Mouse (Mus musculus) 3134 (cell line): ENCODE data around the gene Ankzf1.
"Not testable (repeated sequence)": the region's sequence is repeated elsewhere in the genome, so short reads cannot be mapped to it uniquely, and the experiment has no call there.

Experiments used
- DNase-seq: peaks from one replicate; pipeline ENCODE4 v3.0.0-alpha.2; 2011; ENCODE audit warnings: low spot score; ENCODE audit not compliant: insufficient read length; ENCODE audit errors: extremely low read depth

The Ankzf1 gene

GRCm38 (mm10) chr1:75223532-75223931, 31.6 kb downstream of the Ankzf1 start:
- DNase-seq, result no peak

DNA sequence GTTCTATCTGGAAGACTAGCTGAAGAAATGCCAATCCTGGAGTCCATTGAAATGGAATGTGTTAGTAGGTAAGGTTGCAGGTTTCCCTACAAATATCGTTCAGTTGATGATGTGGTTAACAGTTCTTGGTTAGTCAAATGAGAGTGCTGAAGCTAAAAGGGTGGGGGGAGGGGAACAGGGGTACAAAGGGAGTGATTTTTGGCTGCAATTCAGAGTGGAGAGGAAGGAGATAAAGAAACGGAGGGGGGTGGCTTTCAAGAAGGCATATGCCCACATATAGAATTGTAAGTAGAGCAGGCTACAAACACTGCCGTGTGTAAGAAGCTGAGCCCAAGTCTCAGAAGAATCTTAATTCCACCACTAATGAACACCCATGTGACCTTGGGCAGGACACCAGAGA, 33.5 kb downstream of the Ankzf1 start:
- DNase-seq, result no peak

GRCm38 (mm10) chr1:75226138-75226537, 34.2 kb downstream of the Ankzf1 start:
- DNase-seq, result no peak

DNA sequence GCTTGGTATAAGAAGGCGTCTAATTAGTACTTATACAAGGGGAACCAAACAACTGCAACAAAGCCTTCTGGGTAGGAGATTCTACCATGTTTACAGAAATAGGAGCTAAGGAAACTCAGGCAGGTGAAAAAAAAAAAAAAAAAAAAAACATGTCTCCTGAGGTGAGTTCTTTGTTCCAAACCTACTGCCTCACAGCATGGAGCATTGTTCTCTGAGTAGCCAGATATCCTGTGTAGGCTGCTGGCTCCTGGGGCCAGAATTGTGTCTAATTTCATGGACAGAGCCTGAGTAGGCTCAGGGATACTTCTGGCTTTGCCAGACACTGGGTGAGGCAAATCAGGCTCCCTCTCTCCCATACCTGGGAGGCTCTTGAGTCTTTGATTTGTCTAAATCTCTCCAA, 35.7 kb downstream of the Ankzf1 start:
- DNase-seq, result no peak

DNA sequence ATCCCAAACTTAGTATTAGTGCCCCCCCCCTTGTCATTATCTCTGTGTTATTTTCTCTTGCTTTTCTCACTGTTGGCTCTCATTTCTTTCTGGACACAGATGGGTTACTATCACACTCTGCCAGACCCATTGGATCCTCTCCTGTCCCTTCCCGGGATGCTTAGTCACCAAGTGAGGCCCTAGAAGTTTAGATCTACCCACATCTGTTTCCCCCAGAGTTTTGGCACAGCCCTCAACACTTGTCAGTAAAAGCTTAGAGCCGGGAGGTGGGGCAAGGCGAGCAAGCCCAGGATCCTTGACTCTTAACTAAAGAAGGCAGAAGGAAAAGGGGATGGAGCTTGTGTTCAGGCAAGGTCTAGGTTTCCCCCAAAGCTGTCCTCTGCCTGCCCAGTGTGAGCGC, 37.2 kb downstream of the Ankzf1 start:
- DNase-seq, result peak; percentile 55

- peak; percentile 84 for DNase-seq
Observed at GRCm38 (mm10) chr1:75230335-75230994, 38.5 kb downstream of the Ankzf1 start.

DNA sequence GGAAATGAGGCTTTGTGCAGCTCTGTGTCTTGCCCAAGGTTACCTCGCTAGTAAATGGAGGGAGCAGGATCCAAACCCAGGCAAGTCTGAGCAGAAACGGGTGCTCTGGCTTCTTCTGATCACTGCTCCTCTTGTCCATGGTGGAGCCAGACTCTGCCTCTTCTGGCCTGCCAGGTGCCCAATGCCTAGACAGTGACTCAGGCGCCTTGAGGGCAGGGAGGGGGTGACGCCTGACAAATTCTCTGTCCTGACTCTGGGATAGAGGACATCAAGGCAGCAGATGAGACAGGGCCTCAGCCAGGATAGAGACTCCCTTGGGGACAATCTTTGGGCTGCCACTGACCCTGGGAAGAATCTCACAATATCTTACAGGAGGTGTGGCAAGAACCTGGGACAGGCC, 39.3 kb downstream of the Ankzf1 start:
- peak; percentile 74 for DNase-seq

DNA sequence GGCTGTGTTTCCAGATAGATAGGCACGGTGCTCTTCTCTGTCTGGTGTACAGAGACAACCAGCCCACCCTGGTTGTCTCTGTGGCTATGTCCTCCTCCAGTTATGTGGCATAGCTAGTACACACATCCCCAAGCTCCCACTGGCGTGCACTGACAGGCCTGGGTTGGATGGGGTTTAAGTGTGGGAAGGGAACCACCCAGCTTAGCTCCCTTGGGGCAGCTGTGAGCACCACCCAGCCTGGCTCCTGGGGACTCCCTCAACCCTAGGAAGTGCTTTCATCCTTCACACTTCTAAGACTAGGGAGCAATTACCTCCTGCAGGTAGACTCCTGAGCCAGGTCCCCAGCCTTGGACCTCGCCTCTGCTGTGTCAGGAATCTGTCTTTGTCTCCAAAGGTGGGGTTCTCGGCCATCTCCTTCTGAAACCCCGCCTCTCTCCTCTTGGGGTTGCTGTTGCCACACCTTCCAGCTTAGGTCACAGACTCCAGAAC, 39.8 kb downstream of the Ankzf1 start, which contains the start of gene A630095N17Rik:
Gene A630095N17Rik, minus strand, starts transcription at position 439 of the 489 bp plus-strand sequence.
- peak; percentile 53 for DNase-seq

DNA sequence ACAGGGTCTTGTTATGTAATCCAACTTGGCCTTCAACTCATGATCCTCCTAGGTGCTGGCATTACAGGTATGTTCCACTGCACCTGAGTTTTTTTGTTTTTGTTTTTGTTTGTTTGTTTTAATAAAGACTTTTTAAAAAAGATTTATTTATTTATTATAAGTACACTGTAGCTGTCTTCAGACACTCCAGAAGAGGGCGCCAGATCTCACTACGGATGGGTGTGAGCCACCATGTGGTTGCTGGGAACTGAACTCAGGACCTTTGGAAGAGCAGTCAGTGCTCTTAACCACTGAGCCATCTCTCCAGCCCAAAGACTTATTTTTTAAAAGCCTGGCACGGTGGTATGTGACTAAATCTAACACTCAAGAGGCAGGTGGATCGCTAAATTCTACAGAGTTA, 40.5 kb downstream of the Ankzf1 start:
- not testable (repeated sequence) for DNase-seq

DNA sequence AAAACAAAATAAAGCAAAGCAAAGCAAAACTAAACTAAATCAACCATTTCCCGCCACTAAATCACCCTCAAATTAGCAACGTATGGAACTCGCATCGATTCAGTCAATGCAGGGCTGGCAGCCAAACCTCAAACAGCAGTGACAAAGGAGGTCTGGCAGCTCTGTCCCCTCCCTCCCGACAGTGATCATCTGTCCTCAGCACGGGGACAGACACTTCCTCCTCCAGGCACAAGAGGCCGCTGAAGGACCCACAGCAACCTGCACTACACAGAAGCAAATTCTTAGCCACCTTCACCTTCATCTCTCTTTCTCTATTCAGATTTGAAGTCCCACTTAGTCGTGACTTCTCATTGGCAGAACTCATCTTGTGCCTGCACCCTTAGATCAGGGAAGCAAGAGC, 42.7 kb downstream of the Ankzf1 start:
- peak; percentile 60 for DNase-seq

DNA sequence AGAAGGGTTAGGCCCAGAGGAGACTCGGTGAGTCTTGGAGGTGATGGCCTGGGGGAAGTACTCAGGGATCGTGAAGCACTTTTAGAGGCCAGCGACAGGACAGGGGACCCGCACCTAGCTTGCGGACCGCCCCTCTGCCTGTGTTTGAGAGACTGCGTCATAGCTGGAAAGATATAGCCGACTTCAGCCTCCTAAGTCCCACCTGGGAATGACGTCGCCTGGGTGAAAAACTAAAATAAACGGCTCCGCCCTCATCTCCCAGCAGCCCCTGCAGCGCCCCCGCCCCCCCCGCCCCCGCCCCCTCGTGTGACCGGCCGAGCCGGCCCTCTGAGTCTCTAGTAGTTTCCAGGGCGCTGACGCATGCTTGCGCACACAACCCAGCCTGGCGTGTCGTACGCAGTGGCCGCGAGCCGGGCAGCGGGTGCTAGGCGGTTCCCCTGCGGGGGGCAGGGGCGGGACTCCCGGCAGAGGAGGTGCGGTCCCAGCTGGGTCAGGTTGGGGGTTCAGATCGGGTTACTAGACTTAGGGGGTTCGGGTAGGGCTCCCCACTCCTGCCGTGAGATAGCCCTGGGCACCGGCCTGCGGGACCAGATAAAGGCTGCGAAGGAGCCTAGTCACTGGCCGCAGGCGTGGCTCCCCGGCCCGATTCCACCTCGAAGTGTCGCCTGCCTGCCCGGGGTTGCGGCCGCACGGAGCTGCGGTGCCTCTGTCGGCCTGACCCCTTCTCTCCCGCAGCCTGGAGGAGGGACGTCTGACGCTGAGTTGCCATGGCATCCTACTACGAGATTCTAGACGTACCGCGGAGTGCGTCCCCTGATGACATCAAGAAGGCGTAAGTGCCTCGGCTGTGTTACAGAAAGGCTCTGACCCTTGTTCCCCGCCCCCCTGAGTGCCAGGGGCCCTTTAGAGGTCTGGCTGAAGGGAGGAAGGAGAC, 44.4 kb downstream of the Ankzf1 start, which contains the start of gene Dnajb2:
Gene Dnajb2, plus strand, starts transcription at position 290 of the 934 bp plus-strand sequence.
- peak; percentile 88 for DNase-seq

DNA sequence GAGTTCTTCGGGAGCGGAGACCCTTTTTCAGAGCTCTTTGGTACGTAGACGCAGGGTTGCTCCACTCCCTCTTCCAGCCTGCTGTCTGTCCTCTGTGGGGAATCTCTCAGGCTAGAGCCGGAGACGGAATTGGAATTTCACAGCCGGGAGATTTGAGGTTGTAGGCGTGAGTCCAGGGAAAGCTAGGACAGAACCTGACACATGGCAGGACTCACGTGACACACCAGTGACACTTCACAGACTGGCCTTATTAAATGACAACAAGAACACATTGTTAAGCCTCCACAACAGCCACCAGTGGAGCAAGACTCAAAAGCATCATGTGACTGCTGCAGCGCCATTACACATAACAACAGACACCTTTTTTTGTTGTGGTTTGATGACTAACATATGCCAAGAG, 47.6 kb downstream of the Ankzf1 start:
- no peak for DNase-seq

GRCm38 (mm10) chr1:75243411-75243810, 51.5 kb downstream of the Ankzf1 start:
- DNase-seq, result no peak

GRCm38 (mm10) chr1:75244175-75244826, 52.4 kb downstream of the Ankzf1 start:
- DNase-seq, result no peak

- DNase-seq, result no peak
Observed at GRCm38 (mm10) chr1:75244836-75245235, 52.9 kb downstream of the Ankzf1 start.

DNA sequence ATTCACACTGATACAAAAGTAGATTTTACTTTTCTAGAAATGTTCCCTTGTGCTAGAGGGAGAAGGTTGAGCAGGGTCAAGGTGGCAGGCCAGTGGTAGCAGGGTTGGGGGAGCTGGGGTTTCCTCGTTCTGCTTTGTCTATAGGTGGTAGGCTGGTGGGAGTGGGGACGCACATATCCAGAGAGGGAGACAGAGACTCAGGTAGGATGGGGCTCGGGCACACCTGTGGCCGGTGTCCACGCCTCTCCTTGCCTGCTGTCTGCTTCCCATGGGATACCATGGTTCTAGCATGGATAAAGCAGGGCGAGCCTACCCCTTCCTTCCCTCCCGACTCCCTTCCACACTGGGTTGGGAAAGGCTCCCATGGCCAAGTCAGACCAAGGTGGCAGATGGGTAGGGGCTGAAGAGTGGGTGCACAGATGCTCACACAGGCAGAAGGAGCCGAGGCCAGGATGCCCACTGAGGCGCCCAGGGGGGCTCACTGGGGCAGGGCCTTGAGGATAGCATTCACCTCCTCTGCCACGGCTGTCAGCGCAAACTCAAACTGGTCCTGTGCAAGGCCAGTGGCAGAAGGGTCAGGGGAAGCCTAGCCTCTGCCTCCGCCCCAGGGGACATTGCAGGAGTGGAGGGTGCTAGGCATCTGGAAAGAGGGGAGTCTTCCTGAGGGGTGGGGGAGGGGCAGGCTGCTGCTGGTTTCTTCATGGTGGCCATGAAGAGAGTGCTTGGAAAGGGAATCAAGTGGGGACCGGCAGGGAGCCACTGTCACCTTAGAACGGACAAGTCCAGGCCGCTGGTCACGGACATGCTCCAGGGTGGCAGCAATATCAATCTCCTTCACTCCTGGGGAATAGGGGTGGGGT, 55.4 kb downstream of the Ankzf1 start:
- no peak for DNase-seq

GRCm38 (mm10) chr1:75248041-75248772, 56.3 kb downstream of the Ankzf1 start:
- peak; percentile 85 for DNase-seq
